Mouse (Mus musculus): ENCODE results near the gene 1700061G19Rik. TPM values are rescaled to one million over a fixed set of nuclear protein-coding genes. Genes with fewer than 3 reads are reported as not detected.

Gene 1700061G19Rik
- polyA plus RNA-seq, 1 experiment = not detected

DNA sequence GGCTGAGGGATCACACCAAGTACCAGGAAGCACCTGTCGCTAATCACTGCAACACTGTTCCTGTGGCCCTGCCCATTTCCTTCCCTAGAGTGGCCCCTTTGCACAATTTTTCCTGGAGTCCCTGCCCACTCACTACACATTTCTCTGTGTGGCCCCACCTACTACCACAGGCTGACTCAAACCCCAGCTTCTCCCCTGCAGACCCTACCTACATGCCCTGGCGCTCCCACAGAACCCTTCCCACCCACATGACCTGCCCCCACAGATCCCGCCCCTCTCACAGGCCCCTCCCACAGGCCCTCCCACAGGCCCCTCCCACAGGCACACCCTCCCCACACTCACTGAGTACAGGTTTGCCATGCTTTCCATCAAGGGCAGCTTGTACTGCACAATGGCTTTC lies 14.1 kb upstream of the 1700061G19Rik start:
- H3K27ac ChIP-seq (ENCODE audit: insufficient read depth, low read depth, low read length) = no peak overlapping the region
- TF ChIP-seq POLR2A (IDR thresholded peaks at IDR 0.05; ENCODE audit: insufficient read depth, low read depth, low read length) = no peak
- TF ChIP-seq CTCF (IDR thresholded peaks at IDR 0.05; ENCODE audit: insufficient read depth, low read depth, low read length) = no peak
- no peaks in the 10 kb centered on the region for H3K4me1 ChIP-seq (ENCODE audit: control insufficient read depth, insufficient read depth, low read length)
- WGBS = 72% methylated on average over 3 of the region's 3 CpGs
- H3K4me3 ChIP-seq (ENCODE audit: insufficient read depth, low read depth, low read length) = no peak overlapping the region

DNA sequence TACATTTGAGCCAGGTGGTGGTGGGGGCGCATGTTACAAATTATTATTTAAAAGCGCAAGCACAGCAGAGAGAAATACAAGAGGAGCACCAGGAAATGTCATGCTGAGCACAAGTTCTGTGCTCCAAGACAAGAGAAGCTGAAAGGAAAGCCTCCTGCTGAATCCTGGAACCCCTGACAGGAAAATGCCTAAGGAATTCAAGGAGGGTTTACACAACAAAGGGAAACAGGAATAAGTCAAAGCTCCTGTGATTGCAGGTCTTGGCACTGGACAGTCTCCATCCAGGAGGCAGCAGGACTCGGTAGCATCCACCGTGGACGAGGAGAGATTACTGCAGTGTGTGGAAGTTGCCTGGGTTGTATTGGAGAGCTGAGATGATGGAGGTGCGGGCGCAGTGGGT lies 9.2 kb upstream of the 1700061G19Rik start:
- WGBS = 72% methylated on average over 7 of the region's 7 CpGs
- TF ChIP-seq POLR2A (IDR thresholded peaks at IDR 0.05; ENCODE audit: insufficient read depth, low read depth, low read length) (no peak), CTCF (IDR thresholded peaks at IDR 0.05; ENCODE audit: insufficient read depth, low read depth, low read length) (no peak)
- Histone ChIP-seq H3K27ac (ENCODE audit: insufficient read depth, low read depth, low read length) (no peak overlapping the region), H3K4me3 (ENCODE audit: insufficient read depth, low read depth, low read length) (no peak overlapping the region), H3K4me1 (ENCODE audit: control insufficient read depth, insufficient read depth, low read length) (no peaks in the 10 kb centered on the region)

DNA sequence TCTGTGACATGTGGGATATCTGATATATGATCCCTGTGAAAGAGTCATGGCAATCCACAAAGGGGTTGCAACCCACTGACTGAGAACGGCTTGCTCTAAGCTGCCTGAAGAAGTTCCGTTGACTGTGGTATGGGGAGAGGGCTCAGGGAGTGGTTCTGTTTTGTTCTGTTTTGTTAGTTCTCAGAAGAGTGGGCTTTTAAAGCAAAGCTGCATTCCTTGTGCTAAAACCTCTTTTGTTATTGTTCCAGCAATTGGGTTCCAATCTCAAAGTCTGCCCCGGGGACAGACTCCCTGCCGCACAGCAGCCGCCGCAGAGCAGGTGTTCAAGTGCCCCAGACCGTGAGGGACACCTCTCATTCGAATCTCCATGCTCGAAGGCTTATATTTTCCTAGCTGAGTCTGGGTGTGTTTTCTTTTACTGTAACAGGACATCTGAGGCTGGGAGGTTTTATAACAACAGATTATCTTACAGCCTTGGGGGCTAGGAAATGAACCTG lies 5.7 kb upstream of the 1700061G19Rik start:
- no peak overlapping the region for H3K27ac ChIP-seq (ENCODE audit: insufficient read depth, low read depth, low read length)
- WGBS = 60% methylated on average over 9 of the region's 9 CpGs
- no peak overlapping the region for H3K4me3 ChIP-seq (ENCODE audit: insufficient read depth, low read depth, low read length)
- H3K4me1 ChIP-seq (ENCODE audit: control insufficient read depth, insufficient read depth, low read length) = no peaks in the 10 kb centered on the region
- TF ChIP-seq CTCF (IDR thresholded peaks at IDR 0.05; ENCODE audit: insufficient read depth, low read depth, low read length) = no peak
- no peak for TF ChIP-seq POLR2A (IDR thresholded peaks at IDR 0.05; ENCODE audit: insufficient read depth, low read depth, low read length)

DNA sequence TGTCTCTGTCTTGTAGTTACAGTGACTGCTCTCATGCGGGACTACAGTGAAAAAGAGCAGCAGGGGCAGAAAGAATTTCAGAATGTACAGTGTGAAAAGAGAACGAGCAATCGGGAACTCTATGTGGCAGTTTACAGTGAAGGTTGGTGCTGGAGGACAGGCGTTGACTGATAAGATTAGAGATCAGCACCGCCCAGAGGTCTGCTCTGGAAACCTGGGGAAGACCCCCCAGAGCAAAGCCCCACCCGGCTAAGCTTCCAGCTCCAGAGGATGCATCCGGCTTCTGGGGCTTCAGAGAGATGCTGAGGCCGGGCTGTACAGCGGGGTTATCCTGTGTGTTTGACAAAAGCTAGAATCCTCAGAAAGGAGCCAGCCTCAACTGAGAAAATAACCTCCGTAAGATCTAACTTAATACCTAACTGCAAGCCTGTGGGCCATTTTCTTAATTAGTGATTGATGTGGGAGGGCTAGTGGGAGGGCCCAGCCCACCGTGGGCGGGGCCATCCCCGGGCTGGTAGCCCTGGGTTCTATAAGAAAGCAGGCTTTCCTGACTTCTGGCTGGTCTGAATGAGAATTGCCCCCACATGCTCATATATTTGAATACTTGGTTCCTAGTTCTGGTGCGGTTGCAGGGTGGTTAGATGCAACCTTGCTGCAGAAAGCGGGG lies 4.9 kb upstream of the 1700061G19Rik start:
- TF ChIP-seq POLR2A (IDR thresholded peaks at IDR 0.05; ENCODE audit: insufficient read depth, low read depth, low read length) (no peak), CTCF (IDR thresholded peaks at IDR 0.05; ENCODE audit: insufficient read depth, low read depth, low read length) (no peak)
- Histone ChIP-seq H3K27ac (ENCODE audit: insufficient read depth, low read depth, low read length) (no peak overlapping the region), H3K4me3 (ENCODE audit: insufficient read depth, low read depth, low read length) (no peak overlapping the region), H3K4me1 (ENCODE audit: control insufficient read depth, insufficient read depth, low read length) (no peaks in the 10 kb centered on the region)
- WGBS = 77% methylated on average over 15 of the region's 15 CpGs

DNA sequence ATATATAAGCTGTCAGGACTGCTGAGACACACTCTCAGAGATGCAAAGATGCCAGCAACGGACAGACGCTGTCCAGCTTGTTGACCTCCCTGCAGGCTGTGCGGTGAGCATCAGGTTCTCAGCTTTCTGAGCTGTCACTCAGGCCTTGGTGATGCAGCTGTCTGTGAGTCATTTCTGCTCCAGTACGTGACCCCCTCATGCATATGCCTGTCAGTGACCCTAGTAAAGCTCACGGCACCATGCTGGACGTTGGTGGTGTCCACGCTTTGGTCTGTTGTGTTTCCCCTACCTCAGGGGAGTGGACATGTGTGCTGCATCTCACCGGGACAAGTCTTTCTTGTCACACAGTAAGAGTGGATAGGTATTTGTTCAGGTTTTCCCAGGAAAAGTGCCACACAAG lies 3.5 kb upstream of the 1700061G19Rik start:
- WGBS = 85% methylated on average over 8 of the region's 8 CpGs
- Histone ChIP-seq H3K4me3 (ENCODE audit: insufficient read depth, low read depth, low read length) (no peak overlapping the region), H3K4me1 (ENCODE audit: control insufficient read depth, insufficient read depth, low read length) (no peaks in the 10 kb centered on the region), H3K27ac (ENCODE audit: insufficient read depth, low read depth, low read length) (no peak overlapping the region)
- TF ChIP-seq POLR2A (IDR thresholded peaks at IDR 0.05; ENCODE audit: insufficient read depth, low read depth, low read length) (no peak), CTCF (IDR thresholded peaks at IDR 0.05; ENCODE audit: insufficient read depth, low read depth, low read length) (no peak)

DNA sequence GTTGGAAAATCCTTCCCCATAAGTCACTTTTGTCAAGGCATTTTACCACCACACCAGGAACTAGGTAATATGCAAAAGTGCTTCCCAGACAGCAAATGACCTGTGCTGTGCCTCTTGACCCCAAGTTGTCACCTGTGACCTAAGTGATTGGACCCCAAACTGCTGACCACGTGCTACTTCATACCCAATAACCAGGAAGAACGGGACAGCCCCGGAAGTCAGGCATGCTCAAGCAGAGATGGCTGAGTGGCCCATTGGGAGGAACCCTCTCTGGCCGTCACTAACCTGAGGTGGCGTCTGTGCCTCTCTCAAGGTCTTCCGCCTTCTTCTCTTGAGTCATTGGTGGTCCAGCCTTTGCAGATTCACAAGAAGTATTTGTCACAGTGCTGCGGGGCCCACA lies 2.8 kb upstream of the 1700061G19Rik start:
- Histone ChIP-seq H3K4me1 (ENCODE audit: control insufficient read depth, insufficient read depth, low read length) (no peaks in the 10 kb centered on the region), H3K27ac (ENCODE audit: insufficient read depth, low read depth, low read length) (no peak overlapping the region), H3K4me3 (ENCODE audit: insufficient read depth, low read depth, low read length) (no peak overlapping the region)
- 83% methylated on average over 7 of the region's 7 CpGs for WGBS
- TF ChIP-seq POLR2A (IDR thresholded peaks at IDR 0.05; ENCODE audit: insufficient read depth, low read depth, low read length) (no peak), CTCF (IDR thresholded peaks at IDR 0.05; ENCODE audit: insufficient read depth, low read depth, low read length) (no peak)

DNA sequence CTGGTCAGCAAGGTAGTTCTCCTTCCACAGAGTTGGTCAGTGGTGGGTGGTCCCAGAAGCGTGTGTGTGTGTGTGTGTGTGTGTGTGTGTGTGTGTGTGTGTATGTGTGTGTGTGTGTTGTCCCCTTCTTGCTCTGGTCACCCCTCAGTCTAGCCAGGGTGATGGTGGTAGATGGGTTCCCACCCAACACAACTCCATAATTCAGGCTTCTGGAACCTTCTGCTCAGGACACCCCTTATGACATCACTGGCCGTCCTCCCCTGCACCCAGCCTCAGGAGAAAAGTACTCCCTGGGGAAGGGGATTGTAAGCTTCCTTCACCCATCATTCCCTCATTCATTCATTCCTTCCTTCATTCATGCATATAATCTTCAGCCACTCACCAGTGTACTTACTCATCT lies 1.0 kb upstream of the 1700061G19Rik start, which contains the start of gene Acsbg2:
Gene Acsbg2, minus strand, starts transcription at position 211 of the 400 bp plus-strand sequence.
- 95% methylated on average over 2 of the region's 2 CpGs for WGBS
- no peak within 1 kb of the TSS for H3K4me3 ChIP-seq (ENCODE audit: insufficient read depth, low read depth, low read length)
- H3K27ac ChIP-seq (ENCODE audit: insufficient read depth, low read depth, low read length) = no peak within 1 kb of the TSS
- no peaks in the 10 kb centered on the region for H3K4me1 ChIP-seq (ENCODE audit: control insufficient read depth, insufficient read depth, low read length)
- TF ChIP-seq CTCF (IDR thresholded peaks at IDR 0.05; ENCODE audit: insufficient read depth, low read depth, low read length) = no peak
- TF ChIP-seq POLR2A (IDR thresholded peaks at IDR 0.05; ENCODE audit: insufficient read depth, low read depth, low read length) = no peak

DNA sequence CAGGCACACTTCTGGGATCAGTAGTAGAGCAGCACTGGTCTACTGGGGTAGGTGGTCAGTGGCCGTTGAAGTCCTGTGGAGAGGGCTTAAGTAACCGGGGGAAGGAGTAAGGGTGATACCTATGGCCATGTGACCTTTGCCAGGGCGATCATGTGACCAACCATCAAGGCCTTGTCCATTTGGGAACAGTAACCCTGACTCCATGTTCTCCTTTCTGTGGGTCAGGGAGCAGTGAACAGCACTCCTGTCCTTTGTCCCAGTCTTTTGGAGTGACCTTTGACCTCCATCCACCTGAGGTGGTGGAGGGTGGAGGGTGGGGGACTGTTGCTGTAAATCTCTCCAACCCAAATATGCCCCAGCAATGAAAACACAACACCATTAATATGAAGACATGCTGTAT lies 1.2 kb downstream of the 1700061G19Rik start:
- TF ChIP-seq POLR2A (IDR thresholded peaks at IDR 0.05; ENCODE audit: insufficient read depth, low read depth, low read length) (no peak), CTCF (IDR thresholded peaks at IDR 0.05; ENCODE audit: insufficient read depth, low read depth, low read length) (no peak)
- Histone ChIP-seq H3K4me3 (ENCODE audit: insufficient read depth, low read depth, low read length) (no peak overlapping the region), H3K27ac (ENCODE audit: insufficient read depth, low read depth, low read length) (no peak overlapping the region), H3K4me1 (ENCODE audit: control insufficient read depth, insufficient read depth, low read length) (no peaks in the 10 kb centered on the region)
- WGBS = 83% methylated on average over 3 of the region's 3 CpGs

DNA sequence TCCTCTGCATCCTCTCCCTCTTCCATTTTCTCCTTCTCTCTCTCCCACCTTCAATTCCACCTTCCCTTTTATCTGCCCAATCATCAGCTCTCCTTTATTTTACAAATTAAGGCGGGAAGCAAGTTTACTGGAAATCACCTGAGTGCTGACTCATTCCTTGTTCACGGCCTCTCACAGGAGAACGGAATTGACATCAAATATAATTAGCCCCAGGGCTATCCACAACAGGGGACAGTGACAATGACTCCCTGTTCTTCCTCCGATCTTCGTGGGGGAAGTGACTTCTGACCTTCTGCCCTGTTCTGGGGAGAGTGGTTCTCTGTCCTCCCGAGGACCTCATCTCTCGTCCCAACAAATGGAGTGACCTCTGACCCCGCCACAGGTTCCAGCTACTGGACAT lies 1.7 kb downstream of the 1700061G19Rik start:
- no peaks in the 10 kb centered on the region for H3K4me1 ChIP-seq (ENCODE audit: control insufficient read depth, insufficient read depth, low read length)
- 68% methylated on average over 8 of the region's 8 CpGs for WGBS

More for the DNA sequence above, 1.7 kb downstream of the 1700061G19Rik start:
- Histone ChIP-seq H3K27ac (ENCODE audit: insufficient read depth, low read depth, low read length) (no peak overlapping the region), H3K4me3 (ENCODE audit: insufficient read depth, low read depth, low read length) (no peak overlapping the region)
- TF ChIP-seq POLR2A (IDR thresholded peaks at IDR 0.05; ENCODE audit: insufficient read depth, low read depth, low read length) = no peak
- no peak for TF ChIP-seq CTCF (IDR thresholded peaks at IDR 0.05; ENCODE audit: insufficient read depth, low read depth, low read length)

Measured in olfactory bulb, adult 2 months (tissue).